ENCODE assay signal across 21 mouse cellular contexts in the genomic region with DNA sequence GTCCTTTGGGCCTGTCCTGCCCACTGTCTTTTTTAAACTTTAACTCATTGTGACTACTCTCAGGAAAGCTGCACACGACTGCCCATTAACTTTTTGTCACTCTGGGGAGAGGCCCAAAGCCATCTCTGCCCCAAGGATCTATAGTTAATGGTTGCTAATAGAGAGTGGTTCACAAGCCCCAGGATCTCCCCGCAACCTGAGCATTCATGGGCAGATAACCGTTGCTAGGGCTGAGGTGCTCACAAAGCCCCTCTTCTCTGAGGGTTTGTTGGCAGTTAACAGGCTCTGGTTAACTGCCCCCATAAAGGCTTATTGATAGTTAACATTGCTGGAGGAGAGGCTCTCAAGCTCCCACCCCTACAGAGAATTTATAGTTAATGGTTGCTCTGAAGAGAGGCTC. TPM values are rescaled to one million over a fixed set of nuclear protein-coding genes. Genes with fewer than 3 reads are reported as not detected.
DNase-seq lines count a peak whose midpoint lies in the region.
"Had no signal": no experiment of that assay in that cellular context is flagged by ENCODE, and none has a peak within 500 bp of the region (broad histone marks: within the 10 kb centered on the region; RNA-seq: fewer than 3 reads in every experiment).

No protein-coding gene starts in this region.

- H3K27ac ChIP-seq in heart, embryonic 10.5 days, result no peak overlapping the region

- H3K9me3 ChIP-seq in heart, embryonic 10.5 days, result no peaks in the 10 kb centered on the region

- 74% methylated on average over 3 of the region's 3 CpGs for WGBS in heart, embryonic 10.5 days

- intact Hi-C loops in heart, postnatal 14 days (cut with DNase I), result no loop called here

- peak; percentile 64 for DNase-seq in heart, adult 11 months
- no peak for DNase-seq in heart, postnatal 14 days
- DNase-seq in heart, embryonic 10.5 days (ENCODE audit: low spot score), result peak; percentile 52
- no peak for DNase-seq in heart, adult 8-10 months (ENCODE audit: low spot score)
- DNase-seq in forelimb bud, embryonic 11.5 days (ENCODE audit: low read depth, low spot score), result peak; percentile 39
- DNase-seq in spleen, postnatal 14 days (ENCODE audit: low spot score in 2 of 2), result no peak
- DNase-seq: adrenal gland, adult 2 months; adrenal gland, adult 8-10 months; adrenal gland, postnatal 10 days; adrenal gland, postnatal 14 days; adrenal gland, postnatal 25 days; adrenal gland, postnatal 36 days; B cell, adult 2 months; cerebellum, adult 11 months; cerebellum, adult 11-12 months; cerebellum, adult 18-20 months had no signal

- H3K4me1 ChIP-seq in heart, embryonic 10.5 days, result peaks cover 28% of the 10 kb centered on the region

- no peak overlapping the region for H3K4me3 ChIP-seq in heart, embryonic 10.5 days

- H3K36me3 ChIP-seq in heart, embryonic 10.5 days, result peaks cover 5% of the 10 kb centered on the region; the same call in 1 of the 2 replicates

- H3K27me3 ChIP-seq in heart, embryonic 10.5 days (ENCODE audit: insufficient read depth, poor library complexity, severe bottlenecking), result peaks cover 43% of the 10 kb centered on the region
- H3K27me3 ChIP-seq: CH12.LX had no signal

RNA-seq across cellular contexts. Expression of gene Gng4, which starts 3.6 kb away (rescaled TPM):
- under 1 TPM; 0.19 to 0.27 TPM for total RNA-seq in heart, postnatal 14 days (2021)
- 0.16 and 0.51 TPM in 2 replicates for polyA plus RNA-seq in heart, embryonic 10.5 days (2016; fragmentation: Nextera tagmentation; extraction: Ambion mirVana)
- under 1 TPM; 0.22 to 0.41 (median 0.31) TPM for total RNA-seq in heart, adult 8-10 months (2022)
- total RNA-seq: CH12.LX, ES-E14, MEL had no signal
- polyA plus RNA-seq: G1E, Patski had no signal

Comparison
In these comparisons a context has a peak if more than half of its experiments do, and no peak if none do; other contexts are left out.
1. DNase-seq: peak in heart, adult 11 months (single experiment), heart, embryonic 10.5 days (single experiment) and forelimb bud, embryonic 11.5 days (single experiment); none in heart, postnatal 14 days (0 of 2), heart, adult 8-10 months (single experiment) and spleen, postnatal 14 days (0 of 2).